Mouse (Mus musculus) CH12.LX (cell line): ENCODE measurements around the gene Pigu.

ENCODE experiments used
- CTCF ChIP-seq, 2 experiments: IDR thresholded peaks in 1 of 2; conservative IDR thresholded peaks in 1 of 2; 2 replicates each; pipeline ENCODE4 v1.5.1; 2011 to 2012; ENCODE audit warnings: low read depth in 2 of 2, low read length in 2 of 2, improper control_type of control experiment in 1 of 2, inconsistent platforms in 1 of 2, mild to moderate bottlenecking in 1 of 2, moderate library complexity in 1 of 2
- E2F4 ChIP-seq: IDR thresholded peaks from 2 replicates; pipeline ENCODE4 v1.6.1; 2011; ENCODE audit warnings: low read depth, low read length, improper control_type of control experiment; ENCODE audit not compliant: insufficient replicate concordance
- HCFC1 ChIP-seq: IDR thresholded peaks from 2 replicates; pipeline ENCODE4 v1.6.1; 2012; ENCODE audit warnings: low read depth, mild to moderate bottlenecking, inconsistent platforms, low read length, improper control_type of control experiment
- KAT2A ChIP-seq: IDR thresholded peaks from 2 replicates; pipeline ENCODE4 v1.6.1; 2012; ENCODE audit warnings: low read length, improper control_type of control experiment, inconsistent platforms; ENCODE audit not compliant: insufficient replicate concordance
- MAX ChIP-seq: IDR thresholded peaks from 2 replicates; pipeline ENCODE4 v1.6.1; 2011; ENCODE audit warnings: low read length, improper control_type of control experiment
- MYC ChIP-seq: IDR thresholded peaks from 2 replicates; pipeline ENCODE4 v1.6.1; 2011; ENCODE audit warnings: low read depth, mild to moderate bottlenecking, improper control_type of control experiment, low read length
- POLR2A ChIP-seq: IDR thresholded peaks from 2 replicates; pipeline ENCODE4 v1.6.1; 2011; ENCODE audit warnings: low read depth, mild to moderate bottlenecking, improper control_type of control experiment, low read length
- TCF12 ChIP-seq: IDR thresholded peaks from 2 replicates; pipeline ENCODE4 v1.6.1; 2014; ENCODE audit warnings: low read depth, mild to moderate bottlenecking, inconsistent platforms, low read length, improper control_type of control experiment
- USF1 ChIP-seq: IDR thresholded peaks from 2 replicates; pipeline ENCODE4 v1.6.1; 2014; ENCODE audit warnings: low read depth, mild to moderate bottlenecking, inconsistent platforms, low read length, improper control_type of control experiment
- ZC3H11A ChIP-seq: IDR thresholded peaks from 2 replicates; pipeline ENCODE4 v1.6.1; 2012; ENCODE audit warnings: low read depth, mild to moderate bottlenecking, inconsistent platforms, low read length, improper control_type of control experiment
- ZNF384 ChIP-seq: IDR thresholded peaks from 2 replicates; pipeline ENCODE4 v1.6.1; 2012; ENCODE audit warnings: low read depth, low read length, improper control_type of control experiment, inconsistent platforms

DNA sequence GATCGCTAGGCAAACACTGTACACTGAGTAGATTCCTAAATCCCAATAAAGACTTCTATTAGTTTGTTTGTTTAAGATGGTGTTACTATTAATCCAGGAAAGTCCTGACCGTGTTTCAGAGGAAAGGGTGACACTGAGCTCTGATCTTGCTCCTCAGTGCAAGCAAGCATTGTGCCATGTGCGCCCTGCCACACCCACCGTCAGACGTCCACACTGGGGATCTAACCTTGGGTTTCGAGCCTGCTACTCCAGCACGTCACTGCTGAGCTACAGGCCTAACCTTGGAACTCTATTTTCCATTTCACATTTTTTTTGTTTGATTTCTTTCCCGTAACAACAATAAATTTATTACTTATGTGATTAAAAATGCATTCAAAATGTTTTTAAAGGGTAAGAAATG is 67.2 kb downstream of the Pigu start:
- TF ChIP-seq CTCF (conservative IDR thresholded peaks at IDR 0.05 in 1 of 2, IDR thresholded peaks at IDR 0.05 in 1 of 2; ENCODE audit: low read depth in 2 of 2, low read length in 2 of 2) (no peak), MAX (no peak), MYC (no peak), USF1 (no peak), E2F4 (no peak), ZNF384 (no peak), POLR2A (no peak), ZC3H11A (no peak), KAT2A (no peak), HCFC1 (no peak), TCF12 (no peak)
